Mouse (Mus musculus) myocyte (in vitro differentiated cells): ENCODE data around the gene Ly6g5b. TPM values are rescaled to one million over a fixed set of nuclear protein-coding genes. Genes with fewer than 3 reads are reported as not detected.

Experiments
- H3K27me3 ChIP-seq: one replicate; pipeline ENCODE4 v1.6.1; 2011; ENCODE audit not compliant: control insufficient read depth, insufficient read depth, insufficient read length
- H3K36me3 ChIP-seq: one replicate; pipeline ENCODE4 v1.6.1; 2011; ENCODE audit not compliant: control insufficient read depth, insufficient read depth
- H3K4me2 ChIP-seq: one replicate; pipeline ENCODE4 v1.6.1; 2011; ENCODE audit warnings: low read depth, control low read depth
- H3K4me3 ChIP-seq: one replicate; pipeline ENCODE4 v1.5.1; 2011; ENCODE audit warnings: mild to moderate bottlenecking, control low read depth, moderate library complexity
- H3K79me2 ChIP-seq: one replicate; pipeline ENCODE4 v1.6.1; 2011; ENCODE audit not compliant: control insufficient read depth, insufficient read depth
- H3ac ChIP-seq: one replicate; pipeline ENCODE4 v1.6.1; 2011; ENCODE audit not compliant: control insufficient read depth, insufficient read length
- CEBPB ChIP-seq: IDR thresholded peaks from 2 replicates; pipeline ENCODE4 v1.6.1; 2011; ENCODE audit warnings: mild to moderate bottlenecking, moderate library complexity; ENCODE audit not compliant: poor library complexity, insufficient read depth, severe bottlenecking
- E2F4 ChIP-seq: IDR thresholded peaks from one replicate; pipeline ENCODE4 v1.6.1; 2011; ENCODE audit warnings: mild to moderate bottlenecking, control low read depth, moderate library complexity; ENCODE audit not compliant: insufficient read depth
- MAX ChIP-seq: IDR thresholded peaks from one replicate; pipeline ENCODE4 v1.6.1; 2011; ENCODE audit warnings: low read depth, mild to moderate bottlenecking, control low read depth
- MYOD1 ChIP-seq, 3 experiments: IDR thresholded peaks; one replicate each; pipeline ENCODE4 v1.6.1; 2011; ENCODE audit warnings: control low read depth in 2 of 3, low read depth in 2 of 3, mild to moderate bottlenecking in 2 of 3, moderate library complexity in 1 of 3; ENCODE audit not compliant: insufficient read length in 2 of 3, control insufficient read depth in 1 of 3
- MYOG ChIP-seq, 3 experiments: IDR thresholded peaks; one replicate each; pipeline ENCODE4 v1.6.1; 2011; ENCODE audit warnings: control low read depth in 2 of 3, low read depth in 2 of 3, mild to moderate bottlenecking in 2 of 3; ENCODE audit not compliant: insufficient read length in 2 of 3, control insufficient read depth in 1 of 3, insufficient read depth in 1 of 3
- POLR2A ChIP-seq: IDR thresholded peaks from one replicate; pipeline ENCODE4 v1.6.1; 2011; ENCODE audit warnings: low read depth, mild to moderate bottlenecking, control low read depth, moderate library complexity; ENCODE audit not compliant: insufficient read length
- POLR2AphosphoS2 ChIP-seq: IDR thresholded peaks from one replicate; pipeline ENCODE4 v1.6.1; 2011; ENCODE audit warnings: low read depth, control low read depth; ENCODE audit not compliant: insufficient read length
- REST ChIP-seq: IDR thresholded peaks from one replicate; pipeline ENCODE4 v1.6.1; 2011; ENCODE audit warnings: mild to moderate bottlenecking, control low read depth, moderate library complexity; ENCODE audit not compliant: insufficient read depth, insufficient read length
- SRF ChIP-seq: IDR thresholded peaks from one replicate; pipeline ENCODE4 v1.6.1; 2011; ENCODE audit warnings: low read depth; ENCODE audit not compliant: control insufficient read depth, insufficient read length
- TCF12 ChIP-seq: IDR thresholded peaks from one replicate; pipeline ENCODE4 v1.6.1; 2011; ENCODE audit warnings: mild to moderate bottlenecking, control low read depth; ENCODE audit not compliant: poor library complexity, insufficient read depth, severe bottlenecking
- TCF3 ChIP-seq: IDR thresholded peaks from one replicate; pipeline ENCODE4 v1.6.1; 2011; ENCODE audit warnings: low read depth, control low read depth; ENCODE audit not compliant: insufficient read length
- USF1 ChIP-seq: IDR thresholded peaks from one replicate; pipeline ENCODE4 v1.6.1; 2011; ENCODE audit warnings: low read depth, mild to moderate bottlenecking, control low read depth, moderate library complexity
- polyA plus RNA-seq: library from polyadenylated mRNA; unstranded; fragments of >200 nt; fragmentation: generic; extraction: Trizol; gene quantifications from one replicate; pipeline ENCODE4 v1.2.1, GENCODE M21; 2012; ENCODE audit warnings: missing spikeins

The Ly6g5b gene
- polyA plus RNA-seq, 1 experiment, result 0.11 TPM

- Histone ChIP-seq H3K4me2 (no peak overlapping the region), H3K79me2 (no peaks in the 10 kb centered on the region), H3K27me3 (no peaks in the 10 kb centered on the region), H3K36me3 (no peaks in the 10 kb centered on the region), H3ac (no peak overlapping the region), H3K4me3 (no peak overlapping the region)
- TF ChIP-seq USF1 (no peak), MYOG (IDR thresholded peaks at IDR 0.05; ENCODE audit: control insufficient read depth in 1 of 3, insufficient read depth in 1 of 3, insufficient read length in 2 of 3, low read depth in 2 of 3) (no peak), SRF (no peak), TCF12 (no peak), POLR2AphosphoS2 (no peak), E2F4 (no peak), MYOD1 (IDR thresholded peaks at IDR 0.05; ENCODE audit: control insufficient read depth in 1 of 3, insufficient read length in 2 of 3, low read depth in 2 of 3) (no peak), POLR2A (no peak), MAX (no peak), TCF3 (no peak), REST (no peak), CEBPB (no peak)
Observed at GRCm38 (mm10) chr17:35105740-35106389, 9.4 kb downstream of the Ly6g5b start.

- H3K27me3 ChIP-seq, result no peaks in the 10 kb centered on the region
- peaks cover 4% of the 10 kb centered on the region for H3K36me3 ChIP-seq
- no peak overlapping the region for H3K4me3 ChIP-seq
- TF ChIP-seq REST (no peak), TCF12 (no peak), E2F4 (no peak), POLR2A (no peak), MAX (no peak), SRF (no peak), POLR2AphosphoS2 (no peak), CEBPB (no peak), USF1 (no peak), TCF3 (no peak), MYOG (IDR thresholded peaks at IDR 0.05; ENCODE audit: control insufficient read depth in 1 of 3, insufficient read depth in 1 of 3, insufficient read length in 2 of 3, low read depth in 2 of 3) (no peak), MYOD1 (IDR thresholded peaks at IDR 0.05; ENCODE audit: control insufficient read depth in 1 of 3, insufficient read length in 2 of 3, low read depth in 2 of 3) (no peak)
- no peaks in the 10 kb centered on the region for H3K79me2 ChIP-seq
- H3K4me2 ChIP-seq, result no peak overlapping the region
- no peak overlapping the region for H3ac ChIP-seq
Observed at GRCm38 (mm10) chr17:35104754-35105153, 10.5 kb downstream of the Ly6g5b start.

- Histone ChIP-seq H3K36me3 (peaks cover 4% of the 10 kb centered on the region), H3K79me2 (no peaks in the 10 kb centered on the region), H3K4me3 (no peak overlapping the region), H3K27me3 (no peaks in the 10 kb centered on the region), H3ac (no peak overlapping the region), H3K4me2 (no peak overlapping the region)
- TF ChIP-seq MYOD1 (IDR thresholded peaks at IDR 0.05; ENCODE audit: control insufficient read depth in 1 of 3, insufficient read length in 2 of 3, low read depth in 2 of 3), result no peak
- no peak for TF ChIP-seq MAX
- TF ChIP-seq POLR2A, result no peak
- no peak for TF ChIP-seq USF1
- TF ChIP-seq MYOG (IDR thresholded peaks at IDR 0.05; ENCODE audit: control insufficient read depth in 1 of 3, insufficient read depth in 1 of 3, insufficient read length in 2 of 3, low read depth in 2 of 3), result no peak
- TF ChIP-seq E2F4, result no peak
- TF ChIP-seq REST, result no peak
- no peak for TF ChIP-seq TCF3
- no peak for TF ChIP-seq CEBPB
- no peak for TF ChIP-seq SRF
- no peak for TF ChIP-seq POLR2AphosphoS2
- TF ChIP-seq TCF12, result no peak
Observed at GRCm38 (mm10) chr17:35104079-35104478, 11.1 kb downstream of the Ly6g5b start.

- Histone ChIP-seq H3K4me3 (no peak overlapping the region), H3K79me2 (no peaks in the 10 kb centered on the region), H3K4me2 (no peak overlapping the region), H3K36me3 (peaks cover 4% of the 10 kb centered on the region), H3ac (no peak overlapping the region), H3K27me3 (no peaks in the 10 kb centered on the region)
- TF ChIP-seq SRF, result no peak
Observed at GRCm38 (mm10) chr17:35103221-35103690, 12.0 kb downstream of the Ly6g5b start.

GRCm38 (mm10) chr17:35102299-35102698 lies 12.9 kb downstream of the Ly6g5b start:
- Histone ChIP-seq H3K4me3 (no peak overlapping the region), H3K79me2 (no peaks in the 10 kb centered on the region), H3K4me2 (no peak overlapping the region), H3K36me3 (peaks cover 4% of the 10 kb centered on the region), H3ac (no peak overlapping the region), H3K27me3 (no peaks in the 10 kb centered on the region)
- TF ChIP-seq TCF12 (no peak), MYOD1 (IDR thresholded peaks at IDR 0.05; ENCODE audit: control insufficient read depth in 1 of 3, insufficient read length in 2 of 3, low read depth in 2 of 3) (peak in 1 of 3 experiments; percentile 28)
